Mouse (Mus musculus) MEL (cell line): ENCODE measurements around the gene Gm20605. TPM values are rescaled to one million over a fixed set of nuclear protein-coding genes. Genes with fewer than 3 reads are reported as not detected.

ENCODE experiments used
- DNase-seq: peaks from one replicate; pipeline ENCODE4 v3.0.0; 2011; ENCODE audit warnings: low read depth, low spot score
- H3K27ac ChIP-seq: 2 replicates; pipeline ENCODE4 v1.5.1; 2012; ENCODE audit warnings: low read depth, mild to moderate bottlenecking, control low read depth, low read length, moderate library complexity; ENCODE audit not compliant: control insufficient read depth
- H3K27me3 ChIP-seq, 2 experiments: fragments of 150-350 bp in 1 of 2; sonication (generic) in 1 of 2; 2 replicates each; pipeline ENCODE4 v1.6.1; 2012; ENCODE audit warnings: low read length in 2 of 2, mild to moderate bottlenecking in 2 of 2, improper control_type of control experiment in 1 of 2, moderate library complexity in 1 of 2; ENCODE audit not compliant: insufficient read depth in 2 of 2, control insufficient read depth in 1 of 2
- H3K36me3 ChIP-seq, 2 experiments: 2 replicates each; pipeline ENCODE4 v1.6.1; 2012 to 2014; ENCODE audit warnings: low read length in 2 of 2, improper control_type of control experiment in 1 of 2, inconsistent platforms in 1 of 2, mild to moderate bottlenecking in 1 of 2; ENCODE audit not compliant: insufficient read depth in 2 of 2, control insufficient read depth in 1 of 2
- H3K4me1 ChIP-seq, 2 experiments: fragments of 150-350 bp in 1 of 2; sonication (generic) in 1 of 2; 2 replicates each; pipeline ENCODE4 v1.6.1; 2012; ENCODE audit warnings: low read length in 2 of 2, improper control_type of control experiment in 1 of 2, mild to moderate bottlenecking in 1 of 2; ENCODE audit not compliant: insufficient read depth in 2 of 2, control insufficient read depth in 1 of 2
- H3K4me3 ChIP-seq, 2 experiments: fragments of 150-350 bp in 1 of 2; sonication (generic) in 1 of 2; 2 replicates each; pipeline ENCODE4 v1.5.1; 2012; ENCODE audit warnings: low read depth in 2 of 2, low read length in 2 of 2, mild to moderate bottlenecking in 2 of 2, moderate library complexity in 2 of 2, control low read depth in 1 of 2, improper control_type of control experiment in 1 of 2; ENCODE audit not compliant: control insufficient read depth in 1 of 2, insufficient read depth in 1 of 2
- H3K79me2 ChIP-seq: 2 replicates; pipeline ENCODE4 v1.6.1; 2012; ENCODE audit warnings: mild to moderate bottlenecking, low read length, moderate library complexity; ENCODE audit not compliant: control insufficient read depth, poor library complexity, insufficient read depth
- H3K9ac ChIP-seq: 2 replicates; pipeline ENCODE4 v1.6.1; 2012; ENCODE audit warnings: low read depth, mild to moderate bottlenecking, control low read depth, low read length, moderate library complexity; ENCODE audit not compliant: control insufficient read depth, poor library complexity, severe bottlenecking
- H3K9me3 ChIP-seq: fragments of 150-350 bp; sonication (generic); replicated peaks from 2 replicates; pipeline ENCODE4 v1.6.1; 2012; ENCODE audit warnings: mild to moderate bottlenecking, low read length, improper control_type of control experiment, moderate library complexity; ENCODE audit not compliant: insufficient read depth
- CTCF ChIP-seq, 3 experiments: IDR thresholded peaks in 2 of 3; conservative IDR thresholded peaks in 1 of 3; 2 replicates each; pipeline ENCODE4 v1.5.1; 2011 to 2012; ENCODE audit warnings: low read length in 3 of 3, low read depth in 2 of 3, mild to moderate bottlenecking in 2 of 3, improper control_type of control experiment in 1 of 3, inconsistent platforms in 1 of 3, mixed read lengths in 1 of 3, moderate library complexity in 1 of 3; ENCODE audit not compliant: control insufficient read depth in 1 of 3, insufficient read depth in 1 of 3, poor library complexity in 1 of 3, severe bottlenecking in 1 of 3
- E2F4 ChIP-seq: IDR thresholded peaks from 2 replicates; pipeline ENCODE4 v1.6.1; 2011; ENCODE audit warnings: low read depth, low read length, improper control_type of control experiment, borderline replicate concordance
- ELF1 ChIP-seq: IDR thresholded peaks from 2 replicates; pipeline ENCODE4 v1.6.1; 2014; ENCODE audit warnings: low read depth, mild to moderate bottlenecking, inconsistent platforms, low read length, improper control_type of control experiment, moderate library complexity
- EP300 ChIP-seq, 2 experiments: IDR thresholded peaks; 2 replicates each; pipeline ENCODE4 v1.6.1; 2011; ENCODE audit warnings: improper control_type of control experiment in 2 of 2, low read length in 2 of 2, low read depth in 1 of 2, mild to moderate bottlenecking in 1 of 2
- ETS1 ChIP-seq: IDR thresholded peaks from 2 replicates; pipeline ENCODE4 v1.6.1; 2012; ENCODE audit warnings: low read depth, mild to moderate bottlenecking, inconsistent platforms, low read length, improper control_type of control experiment, moderate library complexity
- JUND ChIP-seq: IDR thresholded peaks from 2 replicates; pipeline ENCODE4 v1.6.1; 2011; ENCODE audit warnings: low read depth, mild to moderate bottlenecking, improper control_type of control experiment, low read length
- MAZ ChIP-seq: IDR thresholded peaks from 2 replicates; pipeline ENCODE4 v1.6.1; 2012; ENCODE audit warnings: low read depth, mild to moderate bottlenecking, inconsistent platforms, low read length, improper control_type of control experiment
- MXI1 ChIP-seq: IDR thresholded peaks from 2 replicates; pipeline ENCODE4 v1.6.1; 2011; ENCODE audit warnings: mild to moderate bottlenecking, low read depth, low read length, improper control_type of control experiment
- MYC ChIP-seq: IDR thresholded peaks from 2 replicates; pipeline ENCODE4 v1.6.1; 2011; ENCODE audit warnings: low read depth, mild to moderate bottlenecking, low read length, improper control_type of control experiment, moderate library complexity
- POLR2A ChIP-seq, 2 experiments: IDR thresholded peaks; 2 replicates each; pipeline ENCODE4 v1.6.1; 2011 to 2012; ENCODE audit warnings: low read length in 2 of 2, mild to moderate bottlenecking in 2 of 2, control low read depth in 1 of 2, improper control_type of control experiment in 1 of 2, low read depth in 1 of 2, moderate library complexity in 1 of 2; ENCODE audit not compliant: control insufficient read depth in 1 of 2, insufficient read depth in 1 of 2, poor library complexity in 1 of 2
- RAD21 ChIP-seq: IDR thresholded peaks from 2 replicates; pipeline ENCODE4 v1.6.1; 2011; ENCODE audit warnings: mild to moderate bottlenecking, low read depth, low read length, improper control_type of control experiment
- TBP ChIP-seq: IDR thresholded peaks from 2 replicates; pipeline ENCODE4 v1.8.0; 2011; ENCODE audit warnings: low read depth, low read length, improper control_type of control experiment
- TCF12 ChIP-seq: IDR thresholded peaks from 2 replicates; pipeline ENCODE4 v1.6.1; 2014; ENCODE audit warnings: low read depth, mild to moderate bottlenecking, inconsistent platforms, low read length, improper control_type of control experiment, moderate library complexity
- USF1 ChIP-seq: IDR thresholded peaks from 2 replicates; pipeline ENCODE4 v1.6.1; 2014; ENCODE audit warnings: low read depth, mild to moderate bottlenecking, inconsistent platforms, low read length, improper control_type of control experiment, moderate library complexity
- ZMIZ1 ChIP-seq: IDR thresholded peaks from 2 replicates; pipeline ENCODE4 v1.6.1; 2012; ENCODE audit warnings: low read depth, mild to moderate bottlenecking, inconsistent platforms, low read length, improper control_type of control experiment, moderate library complexity
- ZNF384 ChIP-seq: IDR thresholded peaks from 2 replicates; pipeline ENCODE4 v1.6.1; 2012; ENCODE audit warnings: low read depth, mild to moderate bottlenecking, inconsistent platforms, low read length, improper control_type of control experiment
- polyA plus RNA-seq, 2 experiments: library from polyadenylated mRNA; stranded (reverse) in 1 of 2; unstranded in 1 of 2; fragments of >175 nt in 1 of 2; fragments of >200 nt in 1 of 2; gene quantifications; 2 replicates each; pipeline versions ENCODE4 v1.2.1 to v1.2.4; 2012; ENCODE audit warnings: low replicate concordance in 2 of 2, low read depth in 1 of 2; ENCODE audit not compliant: insufficient read length in 2 of 2, insufficient read depth in 1 of 2, missing spikeins in 1 of 2
- total RNA-seq: library from RNA; depleted of rRNA; stranded (reverse); fragments of 300-350 nt; gene quantifications from 2 replicates; pipeline ENCODE4 v1.2.3, GENCODE M21; 2012

Gm20605 gene
- total and polyA plus RNA-seq, 3 experiments, result 2.5 to 12.7 TPM; not detected in 1

DNA sequence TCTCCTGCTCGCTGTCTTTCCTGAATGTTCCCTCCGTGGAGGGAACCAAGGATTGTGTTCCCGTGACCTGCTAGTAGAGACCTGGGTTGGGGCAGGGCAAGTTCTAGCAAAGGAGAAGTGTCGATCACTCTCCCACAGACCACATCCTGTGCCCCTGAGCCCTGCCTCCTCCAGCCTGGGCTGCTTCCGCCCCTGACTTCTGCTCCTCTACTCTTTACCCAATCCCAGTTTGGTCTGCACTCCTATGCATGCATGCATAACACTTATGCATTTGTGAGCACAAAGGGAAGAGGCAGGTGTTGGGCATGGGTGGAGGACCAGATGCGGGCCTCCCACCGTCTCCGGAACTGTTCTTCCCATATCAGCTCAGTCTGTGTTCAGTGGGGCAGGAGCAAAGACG is 2.2 kb downstream of the Gm20605 start:
- Histone ChIP-seq H3K36me3 (peaks cover 2 to 24% of the 10 kb centered on the region in 2 experiments), H3K4me3 (peak overlapping the region; percentile 20 to 28), H3K27ac (peak overlapping the region; percentile 70), H3K9ac (peak overlapping the region; percentile 52), H3K4me1 (peaks cover 3 to 30% of the 10 kb centered on the region in 2 experiments), H3K27me3 (no peaks in the 10 kb centered on the region), H3K9me3 (no peaks in the 10 kb centered on the region), H3K79me2 (peaks cover 28% of the 10 kb centered on the region)
- TF ChIP-seq ELF1, result peak; percentile 54; the same call in 1 of the 2 replicates
- TF ChIP-seq USF1, result peak; percentile 53
- TF ChIP-seq ETS1, result peak; percentile 25; the same call in 1 of the 2 replicates
- TF ChIP-seq MXI1, result peak; percentile 59; the same call in 1 of the 2 replicates
- no peak for TF ChIP-seq MYC
- no peak for TF ChIP-seq RAD21
- peak in 1 of 2 experiments; percentile 38; a peak in 3 of 4 replicates for TF ChIP-seq EP300 (IDR thresholded peaks at IDR 0.05; ENCODE audit: low read depth in 1 of 2, low read length in 2 of 2)
- no peak for TF ChIP-seq JUND
- peak in 1 of 2 experiments; percentile 36; a peak in 1 of 4 replicates for TF ChIP-seq POLR2A (IDR thresholded peaks at IDR 0.05; ENCODE audit: control insufficient read depth in 1 of 2, insufficient read depth in 1 of 2, low read depth in 1 of 2, low read length in 2 of 2, poor library complexity in 1 of 2)
- DNase-seq, result peak; percentile 84

DNA sequence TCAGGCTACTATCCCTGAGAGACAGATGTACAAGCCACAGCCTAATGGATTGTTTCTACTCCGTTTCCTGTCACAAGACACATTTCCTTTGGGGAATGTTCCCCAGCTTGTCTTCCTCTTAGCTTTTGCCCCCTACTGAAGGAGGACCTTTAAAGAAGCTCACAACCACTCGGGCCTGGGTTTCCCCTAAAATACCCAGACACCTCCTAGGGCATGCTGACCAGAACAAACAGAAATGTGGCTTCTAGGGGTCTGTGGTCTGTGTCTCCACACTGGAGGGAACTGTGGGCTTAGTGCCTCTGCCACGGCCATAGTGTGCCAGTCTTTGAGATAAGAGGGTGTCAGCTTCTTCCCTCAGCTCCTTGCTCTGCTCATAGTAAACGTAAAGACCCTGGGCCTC is 2.6 kb downstream of the Gm20605 start:
- Histone ChIP-seq H3K4me1 (peaks cover 3 to 30% of the 10 kb centered on the region in 2 experiments), H3K36me3 (peaks cover 2 to 24% of the 10 kb centered on the region in 2 experiments), H3K9me3 (no peaks in the 10 kb centered on the region), H3K27ac (peak overlapping the region; percentile 55), H3K9ac (peak overlapping the region; percentile 52), H3K4me3 (peak overlapping the region; percentile 2 to 28; a peak in 3 of 4 replicates), H3K27me3 (no peaks in the 10 kb centered on the region), H3K79me2 (peaks cover 28% of the 10 kb centered on the region)
- DNase-seq, result no peak
- TF ChIP-seq MAZ (no peak), EP300 (IDR thresholded peaks at IDR 0.05; ENCODE audit: low read depth in 1 of 2, low read length in 2 of 2) (0 out of 4 replicates have a peak, but pooled peaks of 1 of the 2 experiments have one; percentile 2)

DNA sequence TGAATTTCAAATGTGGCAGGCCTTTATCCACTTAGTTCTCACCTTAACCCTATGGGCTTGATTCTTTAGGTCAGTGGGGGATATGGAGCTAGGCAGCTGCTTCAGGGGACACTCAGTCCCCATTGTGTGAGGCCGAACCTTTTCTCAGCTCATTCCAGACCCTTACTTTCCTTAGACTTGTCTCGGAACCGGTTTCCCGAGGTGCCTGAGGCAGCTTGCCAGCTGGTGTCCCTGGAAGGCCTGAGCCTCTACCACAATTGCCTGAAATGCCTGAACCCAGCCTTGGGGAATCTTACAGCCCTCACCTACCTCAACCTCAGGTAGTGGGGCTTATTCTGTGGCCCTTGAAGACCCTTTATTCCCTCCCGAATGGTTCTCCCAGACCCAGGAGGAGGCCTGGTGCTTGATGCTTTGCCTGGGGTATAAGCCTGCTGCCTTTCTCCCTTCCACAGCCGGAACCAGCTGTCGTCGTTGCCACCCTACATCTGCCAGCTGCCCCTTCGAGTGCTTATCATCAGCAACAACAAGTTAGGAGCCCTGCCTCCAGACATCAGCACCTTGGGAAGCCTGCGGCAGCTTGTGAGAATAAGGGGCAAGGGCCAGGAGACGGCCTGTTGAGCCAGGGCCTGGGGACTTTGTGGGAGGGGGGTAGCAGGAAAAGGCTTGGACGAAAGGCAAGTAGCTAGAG is 4.6 kb downstream of the Gm20605 start:
- Histone ChIP-seq H3K27me3 (no peaks in the 10 kb centered on the region), H3K4me1 (peaks cover 3 to 27% of the 10 kb centered on the region in 2 experiments; a peak in 3 of 4 replicates), H3K4me3 (no peak overlapping the region), H3K27ac (no peak overlapping the region), H3K9ac (no peak overlapping the region), H3K36me3 (peaks cover 2 to 16% of the 10 kb centered on the region in 2 experiments), H3K79me2 (peaks cover 28% of the 10 kb centered on the region), H3K9me3 (no peaks in the 10 kb centered on the region)
- DNase-seq, result no peak
- no peak for TF ChIP-seq TBP
- no peak for TF ChIP-seq CTCF (IDR thresholded peaks at IDR 0.05 in 2 of 3, conservative IDR thresholded peaks at IDR 0.05 in 1 of 3; ENCODE audit: control insufficient read depth in 1 of 3, insufficient read depth in 1 of 3, low read depth in 2 of 3, low read length in 3 of 3, poor library complexity in 1 of 3, severe bottlenecking in 1 of 3)
- no peak for TF ChIP-seq TCF12
- no peak for TF ChIP-seq E2F4
- no peak for TF ChIP-seq ZNF384
- TF ChIP-seq ZMIZ1, result no peak
